Mouse (Mus musculus) thymus, postnatal 14 days (tissue): ENCODE data around the gene Cep19.

ENCODE experiments used
- DNase-seq: peaks from one replicate; pipeline ENCODE4 v3.0.0; 2021

The Cep19 gene

GRCm38 (mm10) chr16:32108170-32108569 is 8.6 kb downstream of the Cep19 start:
- DNase-seq, result peak; percentile 80

DNA sequence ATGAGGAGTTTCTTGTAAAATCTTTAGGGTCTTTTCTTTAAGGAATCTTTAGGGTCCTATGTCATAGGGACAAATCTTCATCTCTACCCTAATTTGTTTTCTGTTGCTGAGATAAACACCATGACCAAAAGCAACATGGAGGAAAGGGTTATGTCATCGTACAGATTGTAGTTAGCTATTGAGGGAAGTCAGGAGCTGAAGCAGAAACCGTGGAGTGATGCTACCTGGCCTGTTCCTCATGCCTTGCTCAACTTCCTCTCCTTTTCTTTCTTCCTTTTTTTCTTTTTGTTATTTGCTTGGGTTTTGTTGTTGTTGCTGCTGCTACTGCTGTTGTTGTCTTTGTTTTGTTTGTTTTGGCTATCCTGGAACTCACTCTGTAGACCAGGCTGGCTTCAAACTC is 9.0 kb downstream of the Cep19 start:
- no peak for DNase-seq

GRCm38 (mm10) chr16:32110951-32111699 is 11.5 kb downstream of the Cep19 start:
- DNase-seq, result no peak

- peak; percentile 68 for DNase-seq
Measured at GRCm38 (mm10) chr16:32113541-32114218, 14.1 kb downstream of the Cep19 start.

DNA sequence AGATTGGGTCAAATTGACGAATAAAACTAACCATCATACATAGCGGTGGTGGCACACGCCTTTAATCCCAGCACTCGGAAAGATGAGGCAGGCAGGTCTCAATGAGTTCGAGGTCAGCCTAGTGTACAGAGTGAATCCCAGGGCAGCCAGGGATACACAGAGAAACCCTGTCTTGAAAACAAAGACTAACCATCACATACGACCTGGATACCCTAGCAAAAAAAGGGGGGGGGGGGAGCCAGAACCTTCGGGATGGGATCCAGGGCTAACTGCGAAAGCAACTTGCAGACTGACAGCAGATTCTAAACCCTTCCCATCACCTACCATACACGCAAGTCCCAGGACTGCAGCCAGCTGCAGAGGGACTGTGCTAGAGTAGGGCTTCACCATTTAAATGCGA is 14.8 kb downstream of the Cep19 start:
- DNase-seq, result no peak

- peak; percentile 91 for DNase-seq
Measured at GRCm38 (mm10) chr16:32114968-32115695, 15.5 kb downstream of the Cep19 start.

- no peak for DNase-seq
Measured at GRCm38 (mm10) chr16:32115781-32116180, 16.2 kb downstream of the Cep19 start.

GRCm38 (mm10) chr16:32116186-32116585 is 16.6 kb downstream of the Cep19 start:
- no peak for DNase-seq

DNA sequence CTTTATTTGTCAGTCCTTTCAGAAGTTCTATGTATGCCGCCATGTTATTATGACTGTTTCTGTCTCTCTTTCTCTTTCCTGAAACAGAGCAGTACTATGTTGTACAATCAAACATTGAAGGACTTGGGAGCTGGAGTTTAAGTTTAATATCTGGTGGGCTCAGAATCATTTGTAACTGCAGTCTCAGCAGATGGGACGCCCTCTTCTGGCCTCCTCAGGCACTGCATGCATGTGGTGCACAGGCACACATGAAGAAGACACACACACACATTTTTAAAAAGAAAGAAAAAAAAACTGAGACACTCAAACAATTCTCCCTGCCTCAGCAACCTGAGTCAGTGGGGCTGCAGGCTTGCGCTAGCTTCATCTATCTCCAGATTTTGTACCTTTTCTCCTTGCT is 20.9 kb downstream of the Cep19 start:
- DNase-seq, result no peak

GRCm38 (mm10) chr16:32124020-32124419 is 24.4 kb downstream of the Cep19 start:
- DNase-seq, result no peak

- no peak for DNase-seq
Measured at GRCm38 (mm10) chr16:32124444-32125335, 25.1 kb downstream of the Cep19 start.

- no peak for DNase-seq
Measured at GRCm38 (mm10) chr16:32125364-32125763, 25.8 kb downstream of the Cep19 start.

DNA sequence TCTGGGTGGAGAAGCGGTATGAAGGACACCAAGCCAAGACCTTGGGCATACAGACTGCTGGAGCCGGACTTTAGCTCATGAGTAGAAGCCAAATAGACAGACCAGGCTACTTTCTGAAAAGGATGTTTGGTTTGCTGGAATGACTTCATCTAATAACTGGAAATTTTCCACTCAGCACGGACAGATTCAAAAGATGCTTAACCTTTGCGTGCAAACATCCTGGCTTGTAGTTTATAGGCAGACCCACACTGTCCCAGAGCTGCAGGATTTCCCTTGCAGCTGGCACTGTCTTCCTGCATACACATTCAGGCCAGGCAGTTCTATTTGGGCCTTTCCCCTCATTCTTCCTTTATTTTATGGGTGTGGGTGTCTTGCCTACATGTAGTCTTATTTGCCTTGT is 27.4 kb downstream of the Cep19 start:
- DNase-seq, result no peak

- peak; percentile 33 for DNase-seq
Measured at GRCm38 (mm10) chr16:32129449-32130189, 30.0 kb downstream of the Cep19 start.

GRCm38 (mm10) chr16:32130190-32130826 is 30.7 kb downstream of the Cep19 start:
- DNase-seq, result peak; percentile 79

DNA sequence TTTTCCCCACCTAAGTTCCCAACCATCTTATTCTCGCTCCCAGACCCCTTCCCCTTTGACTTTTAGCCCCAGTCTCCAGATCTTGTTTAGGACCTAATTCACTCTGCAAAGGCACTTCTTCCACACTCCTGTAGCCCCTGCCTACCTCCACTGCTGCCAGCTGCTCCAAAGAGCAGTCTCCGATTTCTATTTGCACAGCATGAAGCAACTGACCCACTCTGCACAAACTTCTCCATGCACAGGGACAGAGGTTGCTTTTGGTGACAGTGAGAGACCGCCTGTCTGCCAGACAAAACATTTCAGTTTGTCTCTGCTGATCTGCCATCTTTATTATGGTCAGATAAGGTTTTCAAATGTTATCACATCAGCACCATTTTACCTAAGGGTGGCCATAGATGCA is 33.5 kb downstream of the Cep19 start:
- DNase-seq, result no peak

GRCm38 (mm10) chr16:32135842-32136357 is 36.3 kb downstream of the Cep19 start:
- no peak for DNase-seq

DNA sequence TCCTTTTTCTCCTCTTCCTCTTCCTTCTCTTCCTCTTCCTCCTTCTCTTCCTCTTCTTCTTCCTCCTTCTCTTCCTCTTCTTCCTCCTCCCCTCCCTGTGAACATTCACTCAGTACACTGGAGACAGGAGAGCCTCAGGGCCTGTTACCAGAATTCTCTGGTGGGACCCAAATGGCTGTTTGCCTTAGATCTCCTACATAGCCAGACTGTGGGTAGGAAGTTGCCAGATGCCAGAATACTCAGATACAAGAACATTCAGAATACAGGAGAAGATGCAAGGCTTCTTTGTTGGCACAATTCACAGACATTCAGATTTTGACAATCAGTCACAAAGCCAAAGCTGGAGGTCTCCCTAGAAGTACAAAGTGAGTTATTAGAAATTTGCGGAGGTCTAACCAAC is 39.4 kb downstream of the Cep19 start:
- DNase-seq, result no peak

DNA sequence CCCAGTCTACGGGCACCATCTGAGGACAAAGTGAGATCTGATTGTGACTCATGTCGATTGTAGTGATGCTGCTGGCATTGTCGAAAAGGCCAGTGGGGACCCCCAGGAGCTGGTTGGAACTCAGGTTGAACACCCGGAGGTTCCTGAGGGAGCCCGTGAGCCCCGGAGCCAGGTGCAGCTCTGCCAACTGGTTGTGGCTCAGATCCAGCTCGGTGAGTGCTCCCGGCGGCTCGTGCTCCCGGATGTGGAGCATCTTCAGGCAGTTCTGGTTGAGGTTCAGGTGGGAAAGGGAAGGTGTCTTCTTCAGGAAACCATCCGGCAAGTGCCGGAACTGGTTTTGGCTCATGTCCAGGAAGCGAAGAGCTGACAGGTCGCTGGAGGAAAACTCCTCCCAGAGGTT is 44.2 kb downstream of the Cep19 start:
- DNase-seq, result no peak

DNA sequence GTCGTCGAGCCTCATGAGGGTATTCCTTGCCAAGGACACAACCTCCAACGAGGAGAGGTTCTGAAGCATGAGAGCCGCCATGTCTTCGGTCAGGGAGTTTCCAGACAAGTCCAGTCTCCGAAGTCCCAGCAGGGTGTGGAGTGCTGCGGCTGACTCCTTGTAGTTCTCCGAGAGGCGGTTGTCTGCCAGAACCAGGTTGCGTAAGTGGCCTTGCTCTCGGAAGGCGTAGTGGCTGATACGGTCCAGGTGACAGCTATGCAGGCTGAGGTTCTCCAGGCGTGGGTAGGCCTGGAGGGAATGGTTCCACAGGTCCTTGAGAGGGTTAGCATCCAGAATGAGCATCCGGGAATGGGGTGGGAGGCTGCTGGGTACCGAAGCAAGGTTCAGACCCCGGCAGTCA is 45.0 kb downstream of the Cep19 start:
- DNase-seq, result no peak

- DNase-seq, result no peak
Measured at GRCm38 (mm10) chr16:32147589-32148207, 48.1 kb downstream of the Cep19 start.
